Mouse (Mus musculus) layer of hippocampus, postnatal 25 days (tissue): ENCODE data around the gene Prpsap1. TPM values are rescaled to one million over a fixed set of nuclear protein-coding genes. Genes with fewer than 3 reads are reported as not detected.
"Not testable (repeated sequence)": the region's sequence is repeated elsewhere in the genome, so short reads cannot be mapped to it uniquely, and the experiment has no call there.

Experiments
- DNase-seq, 2 experiments: peaks; one replicate each; pipeline ENCODE4 v3.0.0; 2022; ENCODE audit warnings: mixed read lengths in 2 of 2, low spot score in 1 of 2; ENCODE audit errors: extremely low spot score in 1 of 2
- total RNA-seq, 2 experiments: library from RNA; stranded (reverse); gene quantifications; 2 replicates each; pipeline ENCODE4 v1.2.3; 2021

Gene Prpsap1
- total RNA-seq, 2 experiments from 2014 or later = 76.4 to 88.4 TPM

DNA sequence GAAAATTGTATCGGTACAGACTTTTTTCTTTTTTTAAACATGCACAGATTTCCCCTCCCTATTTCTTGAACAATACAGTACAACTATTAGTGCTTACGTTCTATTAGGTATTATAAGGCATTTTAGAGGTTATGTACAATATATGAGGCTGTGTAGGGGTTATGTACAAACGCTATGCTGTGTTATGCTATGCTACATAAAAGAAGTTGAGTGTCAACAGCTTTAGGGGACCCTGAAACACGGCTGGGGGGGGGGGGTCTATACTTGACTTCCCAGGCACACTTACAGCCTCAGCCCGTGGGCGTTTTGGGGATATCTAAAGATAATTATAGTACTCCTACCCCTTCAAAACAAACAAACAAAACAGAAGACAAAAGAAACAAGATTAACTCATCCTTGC is 61.9 kb downstream of the Prpsap1 start:
- DNase-seq = no peak

GRCm38 (mm10) chr11:116431428-116432077 is 62.4 kb downstream of the Prpsap1 start:
- DNase-seq = no peak

- DNase-seq = no peak
These were observed 63.1 kb downstream of the Prpsap1 start for GRCm38 (mm10) chr11:116430723-116431427.

DNA sequence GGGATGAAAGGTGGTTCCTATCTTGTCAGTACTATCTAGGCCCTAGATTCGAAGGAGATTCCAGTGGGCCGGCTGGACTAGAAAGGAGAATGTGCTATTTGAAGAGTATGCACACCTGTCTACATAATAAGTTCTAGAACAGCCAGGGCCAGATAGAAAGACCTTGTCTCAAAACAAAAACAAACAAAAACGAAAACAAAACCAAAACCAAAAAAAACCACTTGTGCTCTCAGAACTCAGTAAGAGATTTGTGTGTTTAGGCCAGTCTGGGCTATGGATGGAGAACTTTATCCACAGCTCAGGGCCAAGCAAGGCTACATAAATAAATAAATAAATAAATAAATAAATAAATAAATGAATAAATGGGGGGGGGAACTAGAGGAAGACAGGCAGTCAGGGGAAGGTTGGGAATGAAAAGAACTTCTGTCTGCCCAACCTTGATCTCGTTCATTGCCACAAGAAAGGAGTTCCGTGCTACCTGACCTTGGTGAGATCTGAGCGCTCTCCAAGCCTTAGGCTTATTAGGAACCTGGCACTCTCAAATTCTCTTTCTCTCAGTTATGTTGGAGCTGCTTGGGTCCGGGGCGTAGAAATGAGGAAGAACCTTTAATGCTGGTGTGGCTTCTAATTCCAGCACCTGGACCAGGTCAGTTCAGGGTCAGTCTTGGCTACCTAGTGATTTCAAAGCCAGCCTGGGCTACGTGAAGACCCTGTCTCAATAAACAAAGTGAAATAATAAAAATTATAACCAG is 64.0 kb downstream of the Prpsap1 start:
- no peak for DNase-seq

DNA sequence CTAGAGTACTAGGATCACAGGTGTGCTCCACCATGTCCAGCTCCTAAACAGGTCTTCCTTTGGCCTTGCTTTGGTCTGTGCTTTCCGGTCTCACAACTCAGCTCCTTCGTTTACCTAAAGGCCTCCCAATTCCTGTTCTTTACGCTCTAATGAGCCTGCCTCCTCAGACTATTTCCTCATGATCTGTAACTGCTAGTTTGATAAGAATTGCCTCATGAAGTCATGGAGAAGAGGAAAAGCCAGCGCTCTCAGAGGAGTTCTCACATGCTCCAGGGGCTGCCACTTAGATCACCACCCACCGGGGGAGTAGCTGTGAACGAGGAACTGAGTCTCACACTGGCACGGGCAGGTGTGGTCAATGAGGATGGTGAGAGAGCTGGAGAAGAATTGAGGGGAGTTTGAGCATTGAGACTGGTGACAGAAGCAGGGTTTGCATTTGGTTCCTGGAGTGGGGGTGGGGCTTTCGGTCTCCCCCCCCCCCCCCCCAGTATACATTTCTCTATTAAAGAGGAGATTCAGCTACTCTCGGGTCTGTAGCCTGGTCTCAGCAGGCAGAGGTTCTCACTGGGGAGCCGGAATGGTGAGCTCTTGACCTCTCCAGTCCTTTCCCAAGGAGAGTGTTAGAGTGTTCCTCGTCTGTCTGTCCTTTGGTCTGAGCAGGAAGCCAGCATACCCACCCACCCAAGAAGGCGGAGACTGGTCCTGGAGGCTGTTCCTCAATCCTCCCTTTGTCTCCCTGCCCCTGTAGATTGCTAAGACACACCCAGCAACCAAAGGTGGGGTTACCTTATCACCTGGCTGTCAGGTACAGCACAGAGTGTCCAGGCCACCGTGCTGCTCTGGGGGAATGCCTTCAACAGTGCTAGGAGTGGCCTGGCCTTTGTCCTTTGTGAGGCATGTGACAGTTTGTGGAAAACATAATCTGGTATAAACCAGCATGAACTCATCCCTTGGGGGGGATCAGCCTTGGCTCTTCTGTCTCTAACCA is 64.8 kb downstream of the Prpsap1 start:
- no peak for DNase-seq

DNA sequence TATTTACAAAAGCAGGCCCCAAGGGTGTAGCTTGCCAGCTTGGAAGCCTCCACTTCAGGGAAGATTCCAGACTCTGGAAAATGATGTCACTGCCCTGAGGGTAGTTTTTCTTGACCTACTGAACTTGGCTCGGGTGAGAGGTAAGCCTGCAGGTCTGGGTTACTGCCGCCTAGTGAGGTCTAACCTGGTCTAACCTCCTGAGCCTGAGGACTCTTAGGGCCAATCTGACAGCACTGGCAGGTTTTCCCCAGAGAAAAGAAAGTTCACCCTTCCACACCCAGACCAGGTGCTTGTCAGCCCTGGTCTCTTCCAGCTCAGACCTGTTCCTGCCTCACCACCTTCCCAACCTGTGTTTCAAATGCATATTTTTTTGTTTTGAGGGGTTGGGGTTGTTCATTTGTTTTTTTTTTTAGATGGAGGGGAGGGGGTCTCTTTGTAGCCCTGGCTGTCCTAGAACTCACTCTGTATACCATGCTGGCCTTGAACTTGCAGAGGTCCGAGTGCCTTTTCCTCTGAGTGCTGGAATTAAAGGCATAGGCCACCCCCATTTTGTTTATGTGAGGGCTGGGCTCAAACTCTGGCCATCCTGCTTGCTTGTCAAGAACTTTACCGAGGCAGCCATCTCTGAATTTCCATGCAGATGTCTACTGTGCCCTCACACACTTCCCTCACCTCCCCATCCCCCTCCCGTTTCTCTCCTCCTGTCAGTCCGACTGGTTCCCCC is 67.0 kb downstream of the Prpsap1 start:
- DNase-seq = no peak

DNA sequence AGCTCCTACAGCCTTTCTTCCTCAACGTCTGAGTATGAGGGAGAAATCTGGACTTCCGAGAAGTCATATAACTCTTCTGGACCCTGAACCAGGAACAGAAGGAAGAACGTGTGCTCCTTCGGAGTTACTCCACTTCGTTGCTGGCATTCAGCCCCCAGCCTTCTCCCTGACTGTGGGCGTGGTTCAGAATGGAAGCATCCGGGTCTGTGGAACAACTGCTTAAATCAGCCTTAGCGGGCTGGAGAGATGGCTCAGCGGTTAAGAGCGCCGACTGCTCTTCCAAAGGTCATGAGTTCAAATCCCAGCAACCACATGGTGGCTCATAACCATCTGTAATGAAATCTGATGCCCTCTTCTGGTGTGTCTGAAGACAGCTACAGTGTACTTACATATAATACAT is 67.7 kb downstream of the Prpsap1 start:
- not testable (repeated sequence) for DNase-seq

GRCm38 (mm10) chr11:116424621-116425407 is 69.2 kb downstream of the Prpsap1 start:
- no peak for DNase-seq

GRCm38 (mm10) chr11:116423782-116424620 is 70.0 kb downstream of the Prpsap1 start:
- DNase-seq = no peak

- no peak for DNase-seq
These were observed 70.8 kb downstream of the Prpsap1 start for GRCm38 (mm10) chr11:116423214-116423613.

GRCm38 (mm10) chr11:116422562-116422961 is 71.4 kb downstream of the Prpsap1 start:
- DNase-seq = no peak

GRCm38 (mm10) chr11:116421102-116421501 is 72.9 kb downstream of the Prpsap1 start:
- DNase-seq = no peak

Other genes with a start within 250 kb of the Prpsap1 start
- gene Srp68, start 220.0 kb downstream of the Prpsap1 start, total RNA-seq = 10 to 100 TPM; 61.5 to 61.7 TPM
- not detected for gene Galr2, start 213.3 kb downstream of the Prpsap1 start, total RNA-seq
- 10 to 100 TPM; 85.0 to 87.2 TPM for gene Exoc7, start 187.0 kb downstream of the Prpsap1 start, total RNA-seq
- 1 to 10 TPM; 5.4 to 7.1 TPM for gene Foxj1, start 158.8 kb downstream of the Prpsap1 start, total RNA-seq
- gene Rnf157, start 81.2 kb downstream of the Prpsap1 start, total RNA-seq = 100 to 1,000 TPM; 241 to 258 TPM
- gene Ubald2, start 60.1 kb downstream of the Prpsap1 start, total RNA-seq = 10 to 100 TPM; 37.0 to 38.3 TPM
- not detected for gene Qrich2, start 28.0 kb downstream of the Prpsap1 start, total RNA-seq
- 1 to 10 TPM; 1.3 to 2.1 TPM for gene Sphk1, start 36.7 kb upstream of the Prpsap1 start, total RNA-seq
- 10 to 100 TPM; 97.0 to 97.1 TPM for gene Ube2o, start 87.2 kb upstream of the Prpsap1 start, total RNA-seq
- under 1 TPM; 0.32 to 0.68 TPM for gene Aanat, start 92.2 kb upstream of the Prpsap1 start, total RNA-seq
- gene Rhbdf2, start 132.8 kb upstream of the Prpsap1 start, total RNA-seq = 1 to 10 TPM; 1.1 to 1.8 TPM
- 1 to 10 TPM; 6.4 to 7.0 TPM for gene Prcd, start 159.3 kb upstream of the Prpsap1 start, total RNA-seq
- gene Cygb, start 160.1 kb upstream of the Prpsap1 start, total RNA-seq = 10 to 100 TPM; 65.7 to 78.3 TPM